Mouse (Mus musculus): ENCODE measurements around the gene Ankrd39. TPM values are rescaled to one million over a fixed set of nuclear protein-coding genes. Genes with fewer than 3 reads are reported as not detected.

The Ankrd39 gene
- polyA plus RNA-seq, 1 experiment: 6.4 TPM

DNA sequence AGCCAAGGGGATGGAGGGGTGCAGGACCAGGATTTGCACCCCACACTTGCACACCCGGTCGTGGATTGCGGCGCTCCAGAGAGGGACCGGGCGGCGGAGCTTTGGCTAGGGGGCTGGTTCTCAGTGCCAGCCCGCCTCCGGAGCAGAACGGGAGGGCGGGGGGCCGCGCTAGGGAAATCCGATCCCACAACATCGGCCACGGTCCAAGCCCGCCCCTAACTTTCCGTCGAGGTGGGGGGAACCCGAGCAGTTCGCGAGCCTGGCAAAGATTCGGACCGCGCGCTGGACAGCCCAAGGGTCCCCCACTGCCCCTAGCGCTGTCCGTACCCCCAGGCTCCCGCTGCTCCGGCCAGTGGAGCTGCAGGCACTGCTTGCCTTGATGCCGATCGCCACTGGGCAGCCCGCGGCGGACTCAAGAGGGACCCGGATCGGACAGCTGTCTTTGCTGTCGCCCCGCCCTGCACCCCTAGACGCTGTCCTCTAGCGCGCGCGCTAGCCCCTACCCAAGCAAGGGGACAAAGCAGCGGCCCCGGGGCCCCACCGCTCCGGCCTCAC is 10.3 kb upstream of the Ankrd39 start:
- no peaks in the 10 kb centered on the region for H3K27me3 ChIP-seq (ENCODE audit: control insufficient read depth, insufficient read depth, low read length, poor library complexity, severe bottlenecking)
- peak overlapping the region; percentile 67 for H3K9ac ChIP-seq (ENCODE audit: low read depth, poor library complexity, severe bottlenecking)
- peaks cover 2% of the 10 kb centered on the region for H3K4me1 ChIP-seq (ENCODE audit: control insufficient read depth, insufficient read depth, low read length)
- no peak overlapping the region for H3K27ac ChIP-seq (ENCODE audit: insufficient read depth, low read length)
- no peaks in the 10 kb centered on the region for H3K36me3 ChIP-seq (ENCODE audit: control insufficient read depth, insufficient read depth, low read length, poor library complexity, severe bottlenecking)
- H3K4me3 ChIP-seq (ENCODE audit: low read depth, low read length): peak overlapping the region; percentile 84
- no peak for TF ChIP-seq EP300 (IDR thresholded peaks at IDR 0.05; ENCODE audit: insufficient read depth, low read depth, low read length)
- TF ChIP-seq POLR2A (IDR thresholded peaks at IDR 0.05; ENCODE audit: insufficient read depth, low read length): no peak
- TF ChIP-seq CTCF (IDR thresholded peaks at IDR 0.05; ENCODE audit: low read depth, low read length): no peak
- no peaks in the 10 kb centered on the region for H3K9me3 ChIP-seq (replicated peaks; ENCODE audit: control insufficient read depth, insufficient read depth, low read length, poor library complexity, severe bottlenecking)

- no peaks in the 10 kb centered on the region for H3K27me3 ChIP-seq (ENCODE audit: control insufficient read depth, insufficient read depth, low read length, poor library complexity, severe bottlenecking)
- H3K9ac ChIP-seq (ENCODE audit: low read depth, poor library complexity, severe bottlenecking): peak overlapping the region; percentile 67
- no peak overlapping the region for H3K27ac ChIP-seq (ENCODE audit: insufficient read depth, low read length)
- TF ChIP-seq CTCF (IDR thresholded peaks at IDR 0.05; ENCODE audit: low read depth, low read length) (peak; percentile 60), EP300 (IDR thresholded peaks at IDR 0.05; ENCODE audit: insufficient read depth, low read depth, low read length) (peak; percentile 60; the same call in 1 of the 2 replicates), POLR2A (IDR thresholded peaks at IDR 0.05; ENCODE audit: insufficient read depth, low read length) (no peak)
- H3K9me3 ChIP-seq (replicated peaks; ENCODE audit: control insufficient read depth, insufficient read depth, low read length, poor library complexity, severe bottlenecking): no peaks in the 10 kb centered on the region
- no peaks in the 10 kb centered on the region for H3K36me3 ChIP-seq (ENCODE audit: control insufficient read depth, insufficient read depth, low read length, poor library complexity, severe bottlenecking)
- peaks cover 2% of the 10 kb centered on the region for H3K4me1 ChIP-seq (ENCODE audit: control insufficient read depth, insufficient read depth, low read length)
- H3K4me3 ChIP-seq (ENCODE audit: low read depth, low read length): peak overlapping the region; percentile 84
Measured at GRCm38 (mm10) chr1:36556553-36557456, 9.6 kb upstream of the Ankrd39 start.

GRCm38 (mm10) chr1:36555798-36556395 is 8.7 kb upstream of the Ankrd39 start:
- Histone ChIP-seq H3K4me3 (ENCODE audit: low read depth, low read length) (peak overlapping the region; percentile 84), H3K27ac (ENCODE audit: insufficient read depth, low read length) (no peak overlapping the region), H3K4me1 (ENCODE audit: control insufficient read depth, insufficient read depth, low read length) (peaks cover 2% of the 10 kb centered on the region), H3K36me3 (ENCODE audit: control insufficient read depth, insufficient read depth, low read length, poor library complexity, severe bottlenecking) (no peaks in the 10 kb centered on the region), H3K9me3 (replicated peaks; ENCODE audit: control insufficient read depth, insufficient read depth, low read length, poor library complexity, severe bottlenecking) (no peaks in the 10 kb centered on the region), H3K9ac (ENCODE audit: low read depth, poor library complexity, severe bottlenecking) (peak overlapping the region; percentile 67), H3K27me3 (ENCODE audit: control insufficient read depth, insufficient read depth, low read length, poor library complexity, severe bottlenecking) (no peaks in the 10 kb centered on the region)
- no peak for TF ChIP-seq POLR2A (IDR thresholded peaks at IDR 0.05; ENCODE audit: insufficient read depth, low read length)
- no peak for TF ChIP-seq EP300 (IDR thresholded peaks at IDR 0.05; ENCODE audit: insufficient read depth, low read depth, low read length)
- TF ChIP-seq CTCF (IDR thresholded peaks at IDR 0.05; ENCODE audit: low read depth, low read length): no peak

GRCm38 (mm10) chr1:36554633-36555399 is 7.6 kb upstream of the Ankrd39 start:
- no peak overlapping the region for H3K9ac ChIP-seq (ENCODE audit: low read depth, poor library complexity, severe bottlenecking)
- TF ChIP-seq CTCF (IDR thresholded peaks at IDR 0.05; ENCODE audit: low read depth, low read length) (no peak), POLR2A (IDR thresholded peaks at IDR 0.05; ENCODE audit: insufficient read depth, low read length) (no peak), EP300 (IDR thresholded peaks at IDR 0.05; ENCODE audit: insufficient read depth, low read depth, low read length) (no peak)
- H3K9me3 ChIP-seq (replicated peaks; ENCODE audit: control insufficient read depth, insufficient read depth, low read length, poor library complexity, severe bottlenecking): no peaks in the 10 kb centered on the region
- no peak overlapping the region for H3K27ac ChIP-seq (ENCODE audit: insufficient read depth, low read length)
- H3K27me3 ChIP-seq (ENCODE audit: control insufficient read depth, insufficient read depth, low read length, poor library complexity, severe bottlenecking): no peaks in the 10 kb centered on the region
- H3K4me3 ChIP-seq (ENCODE audit: low read depth, low read length): no peak overlapping the region
- no peaks in the 10 kb centered on the region for H3K36me3 ChIP-seq (ENCODE audit: control insufficient read depth, insufficient read depth, low read length, poor library complexity, severe bottlenecking)
- peaks cover 2% of the 10 kb centered on the region for H3K4me1 ChIP-seq (ENCODE audit: control insufficient read depth, insufficient read depth, low read length)

DNA sequence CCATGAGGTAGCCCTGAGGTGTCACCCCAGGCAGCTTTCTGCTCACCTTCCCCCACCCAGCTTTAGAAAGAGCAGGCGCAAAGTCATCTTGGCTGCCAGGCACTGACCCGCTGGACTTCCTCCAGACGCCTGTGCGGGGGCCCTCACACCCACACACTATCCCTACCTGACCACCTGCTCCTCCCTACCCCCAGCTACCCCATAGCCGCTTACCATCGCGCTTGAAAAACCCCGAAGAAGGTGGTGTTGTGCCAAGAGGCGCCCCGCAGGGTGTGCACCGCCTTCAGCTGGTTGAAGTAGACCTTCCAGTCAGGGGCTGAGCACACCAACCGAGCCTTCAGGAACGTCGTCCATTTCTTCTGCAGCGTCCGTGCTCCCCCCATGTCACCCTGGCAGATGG is 5.3 kb upstream of the Ankrd39 start:
- no peak overlapping the region for H3K9ac ChIP-seq (ENCODE audit: low read depth, poor library complexity, severe bottlenecking)
- H3K4me3 ChIP-seq (ENCODE audit: low read depth, low read length): no peak overlapping the region
- no peaks in the 10 kb centered on the region for H3K27me3 ChIP-seq (ENCODE audit: control insufficient read depth, insufficient read depth, low read length, poor library complexity, severe bottlenecking)
- no peak for TF ChIP-seq POLR2A (IDR thresholded peaks at IDR 0.05; ENCODE audit: insufficient read depth, low read length)
- no peak for TF ChIP-seq CTCF (IDR thresholded peaks at IDR 0.05; ENCODE audit: low read depth, low read length)
- no peak for TF ChIP-seq EP300 (IDR thresholded peaks at IDR 0.05; ENCODE audit: insufficient read depth, low read depth, low read length)
- no peaks in the 10 kb centered on the region for H3K9me3 ChIP-seq (replicated peaks; ENCODE audit: control insufficient read depth, insufficient read depth, low read length, poor library complexity, severe bottlenecking)
- H3K36me3 ChIP-seq (ENCODE audit: control insufficient read depth, insufficient read depth, low read length, poor library complexity, severe bottlenecking): no peaks in the 10 kb centered on the region
- peaks cover 2% of the 10 kb centered on the region for H3K4me1 ChIP-seq (ENCODE audit: control insufficient read depth, insufficient read depth, low read length)
- H3K27ac ChIP-seq (ENCODE audit: insufficient read depth, low read length): no peak overlapping the region

All from ES-Bruce4 (cell line).